Mouse (Mus musculus) kidney, postnatal 36 days (tissue): Measurements from ENCODE around the gene Celf2.

ENCODE experiments used
- DNase-seq, 2 experiments: peaks; one replicate each; pipeline ENCODE4 v3.0.0; 2021 to 2022; ENCODE audit warnings: mixed read lengths in 2 of 2

Celf2 gene

DNA sequence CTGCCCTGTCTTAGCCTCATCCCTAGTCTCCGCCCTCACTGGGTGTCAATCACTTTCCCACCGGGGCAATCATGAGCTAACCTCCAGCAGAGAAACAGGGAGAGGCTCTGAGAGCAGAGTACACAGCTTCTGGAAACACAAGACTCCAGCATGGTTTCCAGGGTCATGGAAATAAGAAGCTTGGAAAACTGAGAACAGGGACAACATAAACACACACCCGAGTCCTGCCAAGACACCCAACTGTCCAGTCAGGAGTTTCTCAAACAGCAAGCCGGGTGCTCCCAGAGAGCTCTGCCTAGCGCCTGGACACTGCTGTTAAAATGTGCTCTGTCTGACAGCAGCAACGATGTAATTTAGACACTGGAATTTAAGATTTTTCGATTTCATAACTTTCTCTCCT is 599.4 kb downstream of the Celf2 start:
- DNase-seq: no peak

- DNase-seq: no peak
Observed at GRCm38 (mm10) chr2:6904411-6904810, 605.0 kb downstream of the Celf2 start.

DNA sequence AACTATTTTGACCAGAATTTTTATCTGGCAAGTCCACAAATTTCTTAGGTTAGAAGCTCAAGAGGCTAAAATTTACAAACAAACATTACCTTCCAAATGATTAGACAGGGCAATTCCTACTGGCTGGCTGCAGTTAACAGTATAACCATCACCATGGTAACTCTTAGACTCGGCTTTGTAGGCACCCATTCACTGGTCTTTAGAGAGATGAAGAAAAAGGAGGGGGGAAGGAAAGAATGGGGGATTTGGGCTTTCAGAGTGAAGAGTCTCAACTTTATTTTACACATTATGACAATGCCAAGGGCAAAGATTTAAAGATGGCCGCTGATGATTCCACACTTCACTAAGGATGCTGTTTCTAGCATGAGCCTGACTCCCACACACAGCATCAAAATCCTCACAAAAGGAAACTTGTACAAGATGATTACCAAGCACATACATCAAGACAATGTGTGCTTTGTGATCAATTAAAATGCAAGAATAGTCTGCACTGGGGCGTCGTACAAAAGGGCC is 606.1 kb downstream of the Celf2 start:
- DNase-seq: no peak

DNA sequence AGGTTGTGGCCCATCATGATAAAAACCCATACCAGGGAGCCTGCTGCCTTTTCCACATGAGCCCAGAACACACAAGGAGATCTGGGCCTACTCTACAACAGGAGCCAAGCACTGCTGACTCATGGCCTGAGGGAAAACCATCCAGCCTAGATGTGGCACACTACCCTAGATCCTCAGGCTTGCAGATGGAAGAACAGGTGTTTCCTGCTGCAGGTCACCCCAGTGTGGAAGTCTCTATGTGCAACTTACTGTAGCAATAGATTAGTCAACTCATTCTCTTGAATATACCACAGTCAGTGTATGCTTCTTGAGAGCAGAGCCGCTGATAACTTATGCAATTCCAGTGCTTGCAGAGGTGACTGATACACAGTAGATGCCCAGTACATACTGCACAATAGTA is 612.5 kb downstream of the Celf2 start:
- no peak for DNase-seq

DNA sequence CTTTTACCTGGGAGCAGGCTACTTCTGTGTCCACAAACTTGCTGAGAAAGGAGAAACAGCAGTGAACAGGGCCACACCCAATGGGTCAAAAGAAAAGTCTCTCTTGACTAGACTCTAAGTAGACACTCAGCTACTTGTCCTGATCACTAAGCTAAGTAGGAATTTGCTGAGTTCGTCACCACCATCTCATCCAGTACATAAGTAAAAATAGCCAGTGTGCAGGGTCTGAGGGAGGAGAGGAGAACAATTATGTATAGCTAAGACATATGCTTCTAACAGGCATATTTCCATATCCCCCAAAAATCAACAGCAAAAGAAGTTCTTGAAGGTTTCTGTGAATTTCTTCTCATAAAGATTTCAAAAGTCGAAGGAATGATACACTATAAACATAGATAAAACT is 615.8 kb downstream of the Celf2 start:
- DNase-seq: no peak

GRCm38 (mm10) chr2:6893095-6893494 is 616.3 kb downstream of the Celf2 start:
- no peak for DNase-seq

GRCm38 (mm10) chr2:6884796-6885711 is 624.3 kb downstream of the Celf2 start:
- no peak for DNase-seq

GRCm38 (mm10) chr2:6883996-6884795 is 625.2 kb downstream of the Celf2 start:
- no peak for DNase-seq

DNA sequence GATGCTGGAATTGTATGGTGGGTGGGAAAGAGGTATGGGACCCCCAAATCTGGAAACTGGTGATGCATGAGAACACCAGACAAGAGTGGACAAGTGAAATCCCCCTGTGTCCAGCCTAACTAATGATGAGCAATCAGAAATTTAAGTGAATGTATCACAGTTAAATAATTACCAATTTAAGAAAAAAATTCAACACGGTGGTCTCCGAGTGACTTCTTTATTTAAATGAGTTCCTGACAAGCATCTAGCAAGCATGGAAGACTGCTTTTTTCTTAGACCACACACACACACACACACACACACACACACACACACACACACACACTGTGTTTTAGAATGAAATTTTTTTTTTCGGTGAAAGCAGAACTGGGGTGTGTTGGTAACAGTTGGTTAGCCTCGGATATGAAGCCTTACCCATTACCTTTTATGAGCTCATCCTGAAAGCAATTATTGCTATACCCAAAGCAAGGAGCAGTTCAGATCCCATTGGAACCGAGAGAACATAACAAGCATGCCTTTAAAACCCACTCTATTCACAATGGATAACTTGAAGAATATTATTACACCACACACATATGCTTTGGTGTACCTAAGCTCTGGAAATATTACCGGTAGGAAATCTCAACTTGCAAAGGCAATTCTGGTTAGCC is 627.0 kb downstream of the Celf2 start:
- no peak for DNase-seq

- no peak for DNase-seq
Observed at GRCm38 (mm10) chr2:6880941-6881575, 628.3 kb downstream of the Celf2 start.

- DNase-seq: no peak
Observed at GRCm38 (mm10) chr2:6877094-6877493, 632.3 kb downstream of the Celf2 start.

DNA sequence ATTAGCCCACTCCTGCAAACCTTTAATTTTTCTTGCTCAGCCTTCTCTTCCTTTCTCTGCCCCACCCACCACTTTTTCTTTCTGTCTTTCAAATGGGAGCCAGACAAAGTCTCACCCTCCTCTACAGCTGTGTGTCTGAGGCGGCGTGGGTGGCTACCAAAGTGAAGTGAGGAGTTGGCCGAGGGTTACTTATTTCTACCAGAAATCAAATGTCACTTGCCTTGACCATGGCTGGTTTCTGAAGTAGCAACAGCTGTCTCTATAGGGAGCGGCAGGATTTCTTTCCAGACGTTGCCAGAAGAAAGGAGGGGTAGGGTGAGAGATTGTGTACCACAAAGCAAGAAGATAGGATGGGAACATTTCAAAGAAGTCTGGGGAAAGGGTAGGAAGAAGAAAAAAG is 632.8 kb downstream of the Celf2 start:
- no peak for DNase-seq

- no peak for DNase-seq
Observed at GRCm38 (mm10) chr2:6875071-6875611, 634.2 kb downstream of the Celf2 start.

GRCm38 (mm10) chr2:6874266-6874955 is 635.0 kb downstream of the Celf2 start:
- no peak for DNase-seq

DNA sequence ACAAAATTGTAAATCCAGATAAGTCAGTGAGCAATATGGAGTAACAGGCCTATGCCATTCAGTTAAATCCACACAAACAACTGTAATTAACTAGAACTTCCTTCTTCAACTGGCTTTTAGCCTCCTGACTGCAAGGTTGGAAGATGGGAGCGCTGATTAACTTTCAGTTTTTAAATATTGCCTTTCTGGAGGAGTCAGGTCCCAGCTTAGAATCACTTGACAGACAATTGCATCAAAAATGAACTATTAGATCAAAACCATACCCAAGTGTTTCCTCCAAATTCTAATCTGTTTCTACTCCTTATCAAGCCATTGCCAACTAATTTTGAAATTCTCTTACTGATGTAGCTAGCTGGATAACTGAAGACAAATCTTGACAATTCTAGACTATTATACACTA is 635.7 kb downstream of the Celf2 start:
- no peak for DNase-seq

DNA sequence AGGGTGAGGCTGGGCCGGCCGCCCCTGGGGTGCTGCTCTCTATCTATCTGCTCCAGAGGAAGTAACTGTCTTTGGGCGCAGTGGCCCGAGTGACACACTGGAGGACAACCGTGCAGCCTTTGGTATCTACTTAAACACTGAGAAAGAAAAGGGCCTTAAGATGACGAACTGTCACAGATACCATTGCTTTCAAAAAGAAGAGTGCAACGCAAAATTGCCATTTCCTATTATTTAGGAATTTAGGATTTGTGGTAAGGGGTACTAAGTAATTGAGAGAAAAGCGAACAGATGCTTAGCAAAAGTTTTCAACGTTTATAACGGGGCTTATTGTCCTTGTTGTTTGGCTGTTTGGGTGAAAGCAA is 636.5 kb downstream of the Celf2 start:
- DNase-seq: no peak

DNA sequence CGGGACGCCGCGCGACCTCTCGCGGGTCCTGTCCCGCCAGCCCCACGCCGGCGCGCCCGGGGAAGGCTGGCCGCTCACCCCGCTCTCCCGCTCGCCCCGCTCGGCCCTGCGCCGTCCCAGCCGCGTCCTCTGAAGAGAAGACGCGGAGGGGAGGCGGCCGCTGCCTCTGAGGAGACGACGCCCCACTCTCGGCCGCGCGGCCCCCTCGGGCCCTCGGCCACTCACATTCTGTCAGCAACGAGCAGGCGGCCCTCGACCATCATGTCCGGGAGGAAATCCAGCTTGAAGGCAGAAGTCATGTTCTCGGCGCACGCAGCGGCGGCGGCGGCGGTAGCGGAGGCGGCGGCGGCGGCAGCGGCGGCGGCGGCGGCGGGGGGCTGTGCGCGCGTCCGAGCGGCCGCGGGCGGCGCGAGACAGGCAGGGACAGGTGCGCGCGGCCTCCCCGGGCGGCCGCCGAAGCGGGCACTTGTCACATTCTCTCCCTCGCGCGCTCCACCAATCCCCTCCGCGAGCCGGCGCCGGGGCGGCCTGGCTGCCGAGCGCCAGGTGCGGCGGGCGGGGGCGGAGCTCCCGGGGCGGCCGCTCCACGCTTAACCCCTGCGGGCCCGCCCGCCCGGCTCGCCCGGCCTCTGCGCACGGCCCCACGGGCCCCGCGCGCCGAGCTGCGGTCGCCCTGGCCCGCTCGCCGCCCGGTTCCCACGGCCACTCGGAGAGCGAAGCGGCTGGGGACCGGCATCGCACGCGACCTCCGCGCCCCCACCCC is 637.1 kb downstream of the Celf2 start:
- peak; percentile 68 to 82 for DNase-seq

DNA sequence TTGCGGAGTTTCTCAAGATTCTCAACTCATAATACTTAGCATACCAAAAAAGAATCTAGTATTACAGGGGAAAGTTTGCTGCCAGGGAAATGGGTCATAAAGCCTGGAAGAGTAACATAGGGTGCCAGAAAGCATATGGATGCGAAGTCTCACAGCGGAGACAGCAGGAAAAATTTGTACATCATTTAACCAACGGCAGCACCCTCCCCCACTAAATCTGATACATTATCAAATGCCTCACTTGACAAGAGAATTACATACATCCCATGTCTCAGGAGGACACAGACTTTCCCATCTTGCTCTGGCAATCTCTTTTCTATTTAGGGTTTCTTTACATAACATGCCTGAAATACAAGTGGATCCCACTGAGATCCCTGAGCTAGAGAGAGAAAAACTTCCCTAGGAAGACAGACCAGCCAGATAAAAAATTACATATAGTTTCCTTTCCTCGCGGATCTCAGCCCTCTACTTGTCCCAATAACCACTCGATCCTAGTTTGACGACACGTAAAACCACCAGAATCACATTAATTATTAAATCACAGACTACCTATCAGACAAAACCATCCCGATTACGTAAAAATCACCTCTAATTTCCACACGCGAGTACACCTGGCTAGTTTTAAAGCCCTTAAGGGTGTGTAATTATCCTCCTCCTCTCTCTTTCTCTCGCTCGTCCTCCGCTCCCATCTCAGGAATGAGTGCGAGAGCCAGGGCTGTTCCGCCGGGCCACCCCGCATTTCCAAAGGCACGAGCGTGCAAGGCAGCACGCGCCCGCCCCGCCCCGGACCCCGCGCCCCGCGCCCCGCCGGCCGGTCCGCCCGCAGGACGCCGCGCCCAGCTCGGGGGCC is 637.9 kb downstream of the Celf2 start:
- DNase-seq: peak in 1 of 2 experiments; percentile 4

- no peak for DNase-seq
Observed at GRCm38 (mm10) chr2:6869956-6870710, 639.2 kb downstream of the Celf2 start.
